8 mouse cellular contexts compared by ENCODE assay signal in genomic region chr11:50230481-50231304, GRCm38 (mm10). TPM values are rescaled to one million over a fixed set of nuclear protein-coding genes. Genes with fewer than 3 reads are reported as not detected.
DNase-seq lines count a peak whose midpoint lies in the region; ATAC-seq and TF ChIP-seq lines count a peak whose summit lies in the region.

No protein-coding gene starts in this region.

- H3K27ac ChIP-seq in heart, postnatal 0 days (ENCODE audit: low read depth): no peak overlapping the region
- no peak overlapping the region for H3K27ac ChIP-seq in hindbrain, embryonic 13.5 days
- H3K27ac ChIP-seq in midbrain, embryonic 12.5 days (replicated peaks): no peak overlapping the region

- TF ChIP-seq EP300 in heart, postnatal 0 days (IDR thresholded peaks at IDR 0.05; ENCODE audit: low read depth): no peak

- 50% methylated on average over 45 of the region's 45 CpGs for WGBS in heart, postnatal 0 days
- 26% methylated on average over 45 of the region's 45 CpGs for WGBS in hindbrain, embryonic 13.5 days
- WGBS in midbrain, embryonic 12.5 days: 21% methylated on average over 45 of the region's 45 CpGs

- no peak for ATAC-seq in heart, postnatal 0 days (ENCODE audit: insufficient read depth, low read depth)
- no peak for ATAC-seq in hindbrain, embryonic 13.5 days (ENCODE audit: low FRiP score)
- ATAC-seq in midbrain, embryonic 12.5 days (ENCODE audit: low FRiP score, low read depth): no peak
- no peak for ATAC-seq in megakaryocyte-erythroid progenitor cell, adult 5-6 weeks (replicated peaks; ENCODE audit: low FRiP score, low TSS enrichment, poor library complexity, severe bottlenecking)

- H3K9ac ChIP-seq in heart, postnatal 0 days (replicated peaks; ENCODE audit: low read depth, low read length): no peak overlapping the region
- H3K9ac ChIP-seq in hindbrain, embryonic 13.5 days: peak overlapping the region; percentile 39; the same call in 1 of the 2 replicates
- 0 out of 2 replicates have a peak overlapping the region, but pooled peaks have one; percentile 6 for H3K9ac ChIP-seq in midbrain, embryonic 12.5 days (replicated peaks)

- H3K36me3 ChIP-seq in heart, postnatal 0 days (replicated peaks; ENCODE audit: control insufficient read depth, insufficient read depth, low read length): peaks cover 37% of the 10 kb centered on the region
- H3K36me3 ChIP-seq in hindbrain, embryonic 13.5 days: peaks cover 51% of the 10 kb centered on the region
- peaks cover 44% of the 10 kb centered on the region for H3K36me3 ChIP-seq in midbrain, embryonic 12.5 days

- peak overlapping the region; percentile 36 for H3K4me2 ChIP-seq in heart, postnatal 0 days (ENCODE audit: low read depth, low read length)
- peak overlapping the region; percentile 44 for H3K4me2 ChIP-seq in hindbrain, embryonic 13.5 days
- peak overlapping the region; percentile 49 for H3K4me2 ChIP-seq in midbrain, embryonic 12.5 days (replicated peaks)

- H3K4me3 ChIP-seq in heart, postnatal 0 days (ENCODE audit: low read depth, low read length): no peak overlapping the region
- peak overlapping the region; percentile 7; the same call in 1 of the 2 replicates for H3K4me3 ChIP-seq in hindbrain, embryonic 13.5 days
- H3K4me3 ChIP-seq in midbrain, embryonic 12.5 days: peak overlapping the region; percentile 15

- no peak for TF ChIP-seq CTCF in heart, postnatal 0 days (IDR thresholded peaks at IDR 0.05; ENCODE audit: low read depth)

- no peaks in the 10 kb centered on the region for H3K27me3 ChIP-seq in heart, postnatal 0 days (ENCODE audit: control insufficient read depth, insufficient read depth, low read length)
- peaks cover 38% of the 10 kb centered on the region for H3K27me3 ChIP-seq in hindbrain, embryonic 13.5 days
- H3K27me3 ChIP-seq in midbrain, embryonic 12.5 days: peaks cover 62% of the 10 kb centered on the region

- no peak for DNase-seq in heart, postnatal 0 days (ENCODE audit: low spot score)
- DNase-seq in heart, postnatal 10 days: no peak
- peak; percentile 56 to 62 for DNase-seq in cerebellum, postnatal 10 days
- DNase-seq in frontal cortex, postnatal 25 days (ENCODE audit: low spot score in 2 of 2): no peak
- DNase-seq in thymus, postnatal 10 days (ENCODE audit: low spot score in 2 of 2): no peak

- intact Hi-C loops in heart, postnatal 10 days (cut with DNase I): loop anchor here (10.0 kb wide), 1 partner anchor 246 kb away; no protein-coding TSS in a partner anchor

- peaks cover 24% of the 10 kb centered on the region for H3K4me1 ChIP-seq in heart, postnatal 0 days (ENCODE audit: control insufficient read depth, insufficient read depth)
- peaks cover 50% of the 10 kb centered on the region for H3K4me1 ChIP-seq in hindbrain, embryonic 13.5 days (replicated peaks)
- H3K4me1 ChIP-seq in midbrain, embryonic 12.5 days: peaks cover 33% of the 10 kb centered on the region

- H3K9me3 ChIP-seq in heart, postnatal 0 days (replicated peaks; ENCODE audit: control insufficient read depth, low read length): no peaks in the 10 kb centered on the region
- no peaks in the 10 kb centered on the region for H3K9me3 ChIP-seq in hindbrain, embryonic 13.5 days
- no peaks in the 10 kb centered on the region for H3K9me3 ChIP-seq in midbrain, embryonic 12.5 days

RNA-seq across cellular contexts. Expression of gene Ltc4s, which starts 7.7 kb away (rescaled TPM):
- 5.1 TPM in 1 of 2 replicates, not detected in the other for total RNA-seq in heart, postnatal 0 days (2014; rRNA removed; ENCODE audit: low replicate concordance)
- polyA plus RNA-seq in heart, postnatal 0 days (2015; fragmentation: Nextera tagmentation; extraction: Ambion mirVana): 2.2 TPM in 2 replicates
- total RNA-seq in heart, postnatal 10 days (2021): 1 to 10 TPM; 5.0 to 5.9 TPM
- polyA plus RNA-seq in hindbrain, embryonic 13.5 days (2015; fragmentation: Nextera tagmentation; extraction: Ambion mirVana): 1.4 and 2.3 TPM in 2 replicates
- 0.85 and 1.3 TPM in 2 replicates for polyA plus RNA-seq in midbrain, embryonic 12.5 days (2016; fragmentation: Nextera tagmentation; extraction: Ambion mirVana)
- 3.1 and 3.4 TPM in 2 replicates for total RNA-seq in megakaryocyte-erythroid progenitor cell, adult 5-6 weeks (2014; fragmentation: Nextera tagmentation)
- total RNA-seq in megakaryocyte-erythroid progenitor cell, adult 5-6 weeks (2017): 12.7 TPM in 1 of 2 replicates, not detected in the other

RNA-seq across cellular contexts. Expression of gene Mgat4b, which starts 20.0 kb away (rescaled TPM):
- 69.2 and 90.6 TPM in 2 replicates for total RNA-seq in heart, postnatal 0 days (2014; rRNA removed; ENCODE audit: low replicate concordance)
- polyA plus RNA-seq in heart, postnatal 0 days (2015; fragmentation: Nextera tagmentation; extraction: Ambion mirVana): 39.4 and 39.6 TPM in 2 replicates
- total RNA-seq in heart, postnatal 10 days (2021): 100 to 1,000 TPM; 122 to 127 TPM
- polyA plus RNA-seq in hindbrain, embryonic 13.5 days (2015; fragmentation: Nextera tagmentation; extraction: Ambion mirVana): 30.4 and 36.6 TPM in 2 replicates
- polyA plus RNA-seq in midbrain, embryonic 12.5 days (2016; fragmentation: Nextera tagmentation; extraction: Ambion mirVana): 40.7 and 45.6 TPM in 2 replicates
- total RNA-seq in megakaryocyte-erythroid progenitor cell, adult 5-6 weeks (2014; fragmentation: Nextera tagmentation): 27.8 and 40.6 TPM in 2 replicates
- 11.1 and 14.5 TPM in 2 replicates for total RNA-seq in megakaryocyte-erythroid progenitor cell, adult 5-6 weeks (2017)

RNA-seq across cellular contexts. Expression of gene Sqstm1, which starts 20.1 kb away (rescaled TPM):
- total RNA-seq in heart, postnatal 0 days (2014; rRNA removed; ENCODE audit: low replicate concordance): 236 and 249 TPM in 2 replicates
- 244 and 267 TPM in 2 replicates for polyA plus RNA-seq in heart, postnatal 0 days (2015; fragmentation: Nextera tagmentation; extraction: Ambion mirVana)
- 100 to 1,000 TPM; 239 to 247 TPM for total RNA-seq in heart, postnatal 10 days (2021)
- 318 and 320 TPM in 2 replicates for polyA plus RNA-seq in hindbrain, embryonic 13.5 days (2015; fragmentation: Nextera tagmentation; extraction: Ambion mirVana)
- 193 and 203 TPM in 2 replicates for polyA plus RNA-seq in midbrain, embryonic 12.5 days (2016; fragmentation: Nextera tagmentation; extraction: Ambion mirVana)
- 69.3 and 129 TPM in 2 replicates for total RNA-seq in megakaryocyte-erythroid progenitor cell, adult 5-6 weeks (2014; fragmentation: Nextera tagmentation)
- 339 and 435 TPM in 2 replicates for total RNA-seq in megakaryocyte-erythroid progenitor cell, adult 5-6 weeks (2017)

RNA-seq across cellular contexts. Expression of gene Mrnip, which starts 56.4 kb away (rescaled TPM):
- 6.3 and 18.6 TPM in 2 replicates for total RNA-seq in heart, postnatal 0 days (2014; rRNA removed; ENCODE audit: low replicate concordance)
- 7.7 and 7.9 TPM in 2 replicates for polyA plus RNA-seq in heart, postnatal 0 days (2015; fragmentation: Nextera tagmentation; extraction: Ambion mirVana)
- total RNA-seq in heart, postnatal 10 days (2021): 1 to 10 TPM; 6.0 TPM
- 30.2 and 30.6 TPM in 2 replicates for polyA plus RNA-seq in hindbrain, embryonic 13.5 days (2015; fragmentation: Nextera tagmentation; extraction: Ambion mirVana)
- 23.3 and 24.2 TPM in 2 replicates for polyA plus RNA-seq in midbrain, embryonic 12.5 days (2016; fragmentation: Nextera tagmentation; extraction: Ambion mirVana)
- total RNA-seq in megakaryocyte-erythroid progenitor cell, adult 5-6 weeks (2014; fragmentation: Nextera tagmentation): 10.5 and 15.8 TPM in 2 replicates
- total RNA-seq in megakaryocyte-erythroid progenitor cell, adult 5-6 weeks (2017): 9.9 and 17.8 TPM in 2 replicates

Comparison
In these comparisons a context has a peak if more than half of its experiments do, and no peak if none do; other contexts are left out.
1. DNase-seq: peak in cerebellum, postnatal 10 days (2 of 2); none in heart, postnatal 0 days (single experiment), heart, postnatal 10 days (0 of 2), frontal cortex, postnatal 25 days (0 of 2) and thymus, postnatal 10 days (0 of 2).
2. Peak in every context shown above with its lines, with median percentiles within 50 percentile points of each other: H3K4me2 ChIP-seq.